Mouse (Mus musculus) erythroid progenitor cell, adult 5-6 weeks (primary cell): Measurements from ENCODE around the gene Tbxa2r. TPM values are rescaled to one million over a fixed set of nuclear protein-coding genes. Genes with fewer than 3 reads are reported as not detected.

Experiments used
- ATAC-seq: replicated peaks from 2 replicates; pipeline ENCODE4 v1.8.0; 2016; ENCODE audit warnings: moderate number of reproducible peaks, mild to moderate bottlenecking, moderate TSS enrichment, inconsistent platforms; ENCODE audit not compliant: poor library complexity, low FRiP score, severe bottlenecking
- total RNA-seq, 2 experiments: library from RNA; stranded (forward) in 1 of 2; stranded (reverse) in 1 of 2; fragments of 150-400 nt in 1 of 2; fragments of 186-747, 209-891 nt in 1 of 2; gene quantifications; 2 replicates each; pipeline versions ENCODE4 v1.2.3 to v1.2.4; 2015 to 2017; ENCODE audit warnings: low replicate concordance in 2 of 2

Gene Tbxa2r
- total RNA-seq (2015; ENCODE audit: low replicate concordance) (not detected in 2 replicates), total RNA-seq (2017; ENCODE audit: low replicate concordance) (0.90 TPM in 1 of 2 replicates, not detected in the other)

DNA sequence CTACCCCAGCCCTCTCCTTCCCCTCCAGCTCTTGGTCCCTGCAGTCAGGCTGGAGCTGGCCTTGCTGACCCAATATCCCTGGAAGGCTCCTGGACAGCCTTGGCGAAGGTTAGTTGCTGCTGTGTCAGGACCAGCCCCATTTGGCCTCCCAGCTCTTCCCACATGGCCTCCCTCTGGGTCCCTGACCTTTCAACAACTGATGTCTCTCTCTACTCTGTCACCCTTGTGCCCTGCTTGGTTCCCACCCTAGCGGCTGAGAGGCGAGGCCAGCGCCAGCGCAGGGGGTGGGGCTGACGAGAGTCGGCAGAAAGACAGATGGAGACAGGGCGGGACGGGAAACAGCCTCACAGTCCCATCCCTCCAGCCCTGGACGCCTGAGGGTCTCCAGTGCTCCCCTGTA, at the start of gene Tbxa2r:
TSS of gene Tbxa2r (plus strand) at position 346 of the 400 bp plus-strand sequence.
- 0 out of 2 replicates have a peak, but pooled peaks have one; percentile 17 for ATAC-seq

DNA sequence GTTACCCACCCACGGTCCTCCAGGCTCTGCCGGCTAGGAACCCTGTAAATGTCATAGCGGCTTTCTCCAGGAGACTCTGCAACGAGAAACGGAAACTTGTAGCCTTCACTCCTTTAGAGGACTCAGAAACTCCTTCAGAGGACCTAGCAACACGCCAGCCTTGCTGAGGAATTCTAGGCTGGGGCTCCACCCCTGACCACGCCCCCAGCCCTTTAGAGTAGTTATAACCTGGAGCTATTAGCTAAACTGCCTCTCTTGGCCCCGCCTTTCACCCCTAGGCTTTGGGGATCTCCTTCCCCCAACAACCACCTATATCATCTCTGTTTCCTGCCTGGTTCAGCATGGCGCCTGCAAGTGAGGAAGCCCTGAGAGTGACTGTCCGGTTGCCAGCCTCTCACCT, 49.0 kb upstream of the Tbxa2r start:
- no peak for ATAC-seq

DNA sequence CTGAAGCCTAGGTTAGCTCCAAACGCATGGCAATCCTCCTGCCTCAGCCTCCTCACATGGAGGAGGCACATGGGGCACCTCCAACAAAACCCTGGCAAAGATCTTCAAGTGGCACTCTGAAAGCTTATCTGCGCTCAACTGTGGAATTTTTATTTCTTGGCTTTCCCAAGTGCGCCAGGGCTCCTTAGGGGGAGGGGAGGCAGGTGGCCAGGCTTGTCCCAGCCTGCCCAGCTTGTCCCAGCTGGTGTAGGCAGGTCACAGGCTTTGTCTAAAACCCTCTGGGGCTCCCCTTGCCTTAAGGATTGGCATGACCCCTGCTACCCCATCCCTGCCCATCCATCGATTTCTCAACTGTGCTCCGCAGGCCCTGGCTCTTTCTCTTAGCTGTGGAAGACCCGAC, 44.3 kb upstream of the Tbxa2r start:
- ATAC-seq, result no peak

DNA sequence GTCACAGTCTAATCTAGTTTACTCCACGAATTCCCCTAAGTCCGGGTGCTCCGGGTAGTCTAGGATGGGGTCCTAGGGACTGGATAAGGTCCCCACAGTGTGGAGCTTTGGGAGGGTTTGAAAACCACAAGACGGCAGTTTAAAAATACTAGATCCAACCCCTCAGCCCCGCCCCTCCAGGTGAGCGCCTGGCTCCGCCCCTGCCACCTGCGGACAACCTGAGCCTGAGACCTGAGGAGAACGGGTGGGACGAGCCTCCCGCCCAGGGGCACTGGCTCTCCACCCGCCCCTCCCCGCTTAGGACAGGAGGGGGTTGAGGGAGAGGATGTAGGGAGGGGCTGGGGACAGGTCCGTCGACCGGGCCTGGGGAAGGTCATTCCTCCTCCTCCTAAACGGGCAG, 43.8 kb upstream of the Tbxa2r start:
- no peak for ATAC-seq

DNA sequence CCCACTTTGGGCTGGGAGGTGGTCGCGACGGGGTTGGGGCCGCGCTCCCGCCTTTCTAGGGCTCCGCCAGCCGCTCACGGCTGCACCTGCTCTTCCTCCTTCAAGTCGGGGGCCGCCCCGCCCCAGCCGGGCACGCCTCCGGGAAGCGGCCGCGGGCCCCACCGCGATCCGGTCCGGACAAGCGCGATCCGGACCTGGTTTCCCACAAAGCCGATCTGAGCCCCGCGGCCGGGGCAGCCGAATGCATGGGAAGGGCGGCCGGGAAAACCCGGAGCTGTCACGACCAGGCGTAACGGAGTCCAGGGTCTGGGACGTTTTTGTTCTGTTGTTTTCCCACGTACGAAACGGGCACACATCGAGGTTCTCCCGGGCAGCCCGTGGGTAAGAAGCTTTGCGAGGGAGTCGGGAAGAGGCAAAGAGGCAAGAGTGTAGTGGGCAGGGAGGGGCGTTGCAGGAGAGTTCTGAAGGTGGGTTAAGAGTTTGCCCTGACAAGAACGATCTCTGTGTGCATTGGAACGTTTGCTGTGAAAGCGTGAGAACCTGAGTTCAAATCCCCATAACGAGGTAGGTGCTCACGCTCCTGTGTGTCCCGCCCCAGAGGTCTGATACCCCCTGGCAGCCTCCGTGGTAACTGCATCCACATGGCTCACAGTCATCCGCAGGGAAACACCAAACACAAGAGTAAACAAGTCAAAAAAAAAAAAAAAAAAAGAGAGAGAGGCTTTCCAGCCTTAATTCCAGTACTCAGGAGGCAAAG, 42.7 kb upstream of the Tbxa2r start:
- peak; percentile 64 for ATAC-seq

DNA sequence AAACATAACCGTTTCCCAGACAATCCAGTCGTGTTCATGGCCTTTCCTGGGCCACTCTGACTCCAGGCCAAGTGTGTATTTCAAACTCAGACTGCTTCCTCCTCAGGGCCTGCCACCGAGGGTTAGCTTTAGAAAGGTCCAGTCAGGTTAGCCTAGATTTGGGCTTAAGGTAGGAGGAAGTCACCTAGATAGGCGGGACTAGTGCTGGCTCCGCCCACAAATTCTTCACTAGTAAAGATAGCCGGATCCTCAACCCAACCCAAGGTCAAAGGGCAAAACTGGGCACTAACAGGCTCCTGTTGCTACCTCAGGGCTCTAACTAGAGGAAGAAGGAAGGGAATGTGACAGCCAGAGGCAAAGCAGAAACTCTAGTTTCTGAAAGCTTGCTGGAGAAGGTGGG, 41.9 kb upstream of the Tbxa2r start:
- ATAC-seq, result no peak

DNA sequence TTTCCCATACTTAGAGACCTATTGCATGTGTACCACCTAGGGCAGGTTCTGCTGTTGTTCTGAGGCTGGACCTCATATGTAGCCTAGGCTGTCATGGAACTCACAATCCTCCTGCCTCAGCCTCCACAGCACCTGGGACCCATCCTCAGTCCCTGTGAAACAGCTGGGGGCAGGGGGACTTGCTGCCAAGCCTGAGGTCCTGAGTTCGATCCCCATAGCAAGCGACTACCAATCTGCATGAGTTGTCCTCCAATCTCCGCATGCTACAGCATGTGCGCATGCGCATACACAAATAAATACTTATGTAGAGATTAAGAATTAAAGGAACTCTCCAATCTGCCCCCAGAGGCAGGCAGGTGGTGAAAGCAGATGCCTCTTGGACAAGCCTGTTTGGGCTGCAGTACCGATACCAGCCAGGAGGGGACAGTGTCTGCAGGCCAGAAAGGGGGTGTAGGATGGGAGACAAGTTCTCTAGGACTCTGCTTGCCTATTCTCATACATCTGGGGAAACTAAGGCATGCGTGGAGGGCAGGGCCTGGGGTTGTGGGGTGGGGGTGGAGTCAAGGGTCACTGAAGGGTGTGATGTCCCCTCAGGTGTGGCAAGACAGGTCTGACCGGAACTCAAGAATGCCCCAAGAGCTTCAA, 40.9 kb upstream of the Tbxa2r start:
- no peak for ATAC-seq

DNA sequence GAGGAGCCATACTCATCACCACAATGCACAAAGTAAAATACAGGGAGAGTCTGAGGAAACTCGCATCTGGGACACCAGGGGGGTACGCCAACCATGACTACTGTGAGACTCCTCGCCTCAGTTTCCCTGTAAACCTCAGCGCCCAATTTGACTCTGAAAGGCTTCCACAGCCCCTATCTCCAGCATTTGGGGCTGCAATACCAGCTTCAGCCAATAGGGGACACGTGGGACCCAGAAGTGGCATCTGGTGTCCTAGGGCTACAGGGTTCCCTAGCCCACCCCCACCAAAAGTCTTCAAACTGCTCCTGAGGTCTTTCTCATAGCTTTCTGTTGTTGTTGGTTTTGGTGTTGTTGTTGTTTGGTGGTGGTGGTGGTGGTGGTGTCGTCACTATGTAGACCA, 39.9 kb upstream of the Tbxa2r start:
- no peak for ATAC-seq

DNA sequence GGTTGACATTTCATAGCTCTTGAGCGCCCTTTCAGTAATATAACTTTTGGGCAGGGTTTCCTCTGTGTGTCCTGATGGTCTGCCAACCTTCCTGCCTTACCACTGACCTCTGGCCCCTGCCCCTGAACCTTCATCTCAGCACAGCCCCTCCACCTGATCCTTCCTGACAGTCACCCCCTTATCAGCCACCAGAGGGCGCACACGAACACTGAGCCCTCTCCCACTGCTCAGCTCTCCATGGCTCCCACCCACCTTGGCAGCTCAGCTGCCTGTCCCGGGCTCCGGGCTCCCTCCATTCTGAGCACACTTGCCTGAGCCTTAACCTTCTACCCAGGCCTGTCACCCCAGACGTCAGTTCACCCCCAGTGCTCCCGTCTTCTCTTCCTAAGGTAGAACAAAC, 39.3 kb upstream of the Tbxa2r start:
- no peak for ATAC-seq

DNA sequence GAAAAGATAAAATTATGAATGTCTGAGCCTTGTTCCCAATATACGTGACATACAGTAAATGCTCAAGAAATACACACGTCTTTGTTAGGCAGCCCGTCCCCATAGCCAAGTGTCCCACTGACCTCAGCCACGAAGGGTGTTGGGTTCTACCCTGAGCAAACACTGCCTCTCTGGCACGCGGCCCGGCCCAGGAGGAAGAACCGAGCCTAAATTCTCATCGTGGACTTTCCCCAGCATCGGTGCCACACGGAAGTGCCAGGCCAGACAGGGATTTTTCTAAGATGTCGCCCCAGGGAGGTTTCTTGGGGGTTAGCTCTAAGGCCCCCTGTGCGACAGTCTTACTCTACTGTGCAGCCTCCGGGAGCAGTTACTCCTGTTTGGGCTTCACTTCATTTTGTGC, 38.7 kb upstream of the Tbxa2r start:
- ATAC-seq, result no peak

DNA sequence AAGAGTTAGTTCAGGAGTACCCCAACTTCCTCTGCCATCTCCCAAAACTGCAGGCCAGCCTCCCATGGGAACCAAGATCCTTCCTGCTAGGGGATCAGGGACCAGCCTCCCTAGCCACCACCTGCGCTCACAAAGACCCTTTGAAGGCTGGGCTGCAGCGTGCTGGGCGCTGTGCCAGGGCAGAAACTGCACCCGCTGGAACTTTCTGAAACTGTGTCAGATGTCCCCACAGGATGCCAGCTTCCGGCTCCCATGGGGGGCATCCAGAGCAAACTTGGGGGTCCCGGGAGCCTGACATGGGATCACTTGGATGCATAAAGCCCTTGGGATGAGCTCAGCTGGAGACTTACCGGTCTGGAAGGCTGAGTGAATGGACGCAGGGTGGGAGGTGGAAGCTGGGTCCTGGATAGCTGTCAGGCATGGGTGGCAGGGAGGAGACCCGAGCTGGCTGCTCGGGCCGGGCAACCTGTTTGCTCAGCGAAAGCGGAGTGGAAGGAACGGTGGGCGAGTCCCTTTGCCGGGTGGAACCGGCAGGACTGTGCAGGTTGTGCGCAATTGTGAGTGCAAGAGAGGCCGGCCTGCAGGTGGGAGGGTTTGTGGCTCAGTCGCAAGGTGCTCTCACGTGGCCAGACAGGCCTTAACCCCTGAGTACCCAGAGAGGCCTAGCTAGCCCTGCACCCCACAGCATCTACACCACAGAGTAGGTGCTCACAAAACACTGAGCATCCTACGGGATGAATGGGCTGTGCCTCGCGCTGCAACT, 37.7 kb upstream of the Tbxa2r start:
- no peak for ATAC-seq

DNA sequence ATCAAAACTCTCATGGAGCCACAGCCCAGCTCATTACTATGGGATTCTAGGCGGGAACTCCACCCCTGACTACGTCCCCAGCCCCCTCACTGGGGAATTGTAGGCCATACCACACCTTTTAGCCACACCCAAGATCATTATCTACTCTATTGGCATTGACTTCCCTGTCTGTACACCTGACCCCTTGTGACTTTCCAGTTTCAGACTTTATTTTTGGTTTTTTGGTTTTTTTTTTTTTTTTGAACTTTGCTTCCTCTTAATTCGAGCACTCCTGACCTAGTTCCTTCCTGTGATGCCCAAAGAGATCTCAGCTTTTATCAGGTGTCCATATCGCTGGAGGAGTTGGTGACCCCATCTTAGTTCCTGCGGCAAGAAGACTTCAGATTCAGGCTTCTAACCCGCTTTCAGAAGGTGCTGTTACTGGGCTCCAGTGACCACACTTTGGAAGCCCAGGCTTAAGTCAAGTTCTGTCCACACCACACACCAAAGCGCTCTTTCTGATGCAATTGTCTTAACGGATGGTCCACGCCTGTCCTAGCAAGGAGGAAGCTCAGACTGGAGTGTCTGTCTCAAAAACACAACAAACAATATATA, 36.9 kb upstream of the Tbxa2r start, which contains the start of gene Tjp3:
TSS of gene Tjp3 (minus strand) at position 71 of the 594 bp plus-strand sequence.
- no peak for ATAC-seq

DNA sequence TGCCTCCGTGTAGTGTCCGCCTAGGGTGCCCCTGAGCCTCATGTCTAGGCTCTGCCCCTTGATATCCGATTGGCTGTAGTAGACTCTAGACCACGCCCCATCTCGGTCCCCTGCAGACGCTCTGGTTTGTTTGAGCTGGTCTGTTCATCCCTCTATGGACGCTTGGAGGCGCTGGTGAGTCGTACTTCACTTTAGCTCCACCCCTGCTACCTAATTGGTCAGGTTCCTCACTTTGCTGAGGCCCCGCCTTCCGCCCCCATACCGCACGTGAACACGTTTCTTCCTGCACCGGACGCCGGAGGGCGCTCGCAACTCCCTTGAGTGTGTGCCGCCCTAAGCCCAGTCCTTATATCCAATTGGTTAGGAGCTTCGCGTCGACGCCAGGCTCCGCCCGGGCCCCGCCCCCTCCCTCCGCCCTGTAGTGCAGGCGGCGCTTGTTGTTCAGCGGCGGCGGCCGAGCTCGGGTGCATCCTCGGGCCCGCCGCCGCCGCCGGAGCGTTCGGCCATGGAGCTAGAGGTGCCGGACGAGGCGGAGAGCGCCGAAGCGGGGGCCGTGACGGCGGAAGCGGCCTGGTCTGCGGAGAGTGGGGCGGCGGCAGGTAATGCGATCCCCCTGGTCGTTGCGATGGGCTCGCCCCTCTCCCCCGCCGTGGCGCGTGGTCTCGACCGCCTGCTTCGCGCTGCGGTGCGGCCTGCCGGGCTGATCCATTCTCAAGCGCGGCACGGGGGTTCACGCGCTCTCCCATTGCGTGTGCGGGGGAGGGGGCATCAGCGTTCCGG, 35.8 kb upstream of the Tbxa2r start, which contains the start of gene Pip5k1c:
TSS of gene Pip5k1c (plus strand) at position 410 of the 780 bp plus-strand sequence.
- ATAC-seq, result peak; percentile 86

DNA sequence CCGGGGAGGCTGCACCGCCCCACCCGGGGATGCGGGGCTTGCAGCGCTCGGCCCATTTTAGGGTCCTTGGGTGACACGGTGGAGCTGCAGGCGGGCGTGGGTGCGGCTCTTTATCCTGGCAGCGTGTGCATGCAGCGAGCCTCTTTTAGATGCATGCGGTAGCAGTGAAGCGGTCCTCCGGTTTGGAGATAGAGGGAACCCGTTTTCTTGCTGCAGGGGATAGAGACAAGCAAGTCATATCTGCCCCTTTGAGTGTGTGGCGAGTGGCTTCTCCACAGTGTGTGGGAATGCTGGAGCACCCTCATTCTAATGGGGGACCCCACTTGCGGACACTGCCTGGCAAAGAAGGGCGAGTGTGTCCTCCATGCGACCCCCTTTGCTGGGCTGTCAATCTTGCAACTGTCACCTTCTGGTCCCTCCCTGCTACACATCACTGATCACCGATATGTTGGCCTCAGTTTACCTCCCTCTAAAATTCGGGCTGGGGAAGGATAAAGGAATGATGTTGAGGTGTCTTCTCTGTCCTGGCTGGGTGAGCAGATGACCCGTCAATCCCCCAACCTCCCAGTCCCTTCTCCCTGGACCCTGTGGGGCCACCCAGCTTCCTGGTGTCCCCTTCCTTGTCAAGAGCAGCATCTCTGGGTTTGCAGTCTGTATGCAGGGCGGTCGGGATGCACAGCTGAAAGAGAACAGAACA, 35.0 kb upstream of the Tbxa2r start:
- no peak for ATAC-seq

DNA sequence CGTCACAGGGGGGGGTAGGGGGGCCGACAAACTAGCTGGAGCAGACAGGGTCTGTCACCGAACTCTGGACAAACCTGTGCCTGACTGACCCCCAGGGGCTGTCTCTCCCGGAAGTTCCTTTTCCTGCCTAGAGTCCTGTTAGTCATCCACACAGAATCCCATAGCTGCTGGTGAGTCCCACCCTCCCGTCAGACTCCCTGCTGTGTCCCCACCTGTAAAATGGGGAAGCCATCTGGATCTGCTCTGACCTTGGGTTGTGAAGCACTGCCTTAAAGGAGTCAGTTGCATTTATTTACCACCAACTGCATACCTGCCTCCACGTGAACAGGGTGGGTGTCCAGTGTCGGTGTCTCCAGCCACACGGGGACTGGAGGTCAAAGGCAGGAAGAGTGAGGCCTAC, 34.1 kb upstream of the Tbxa2r start:
- ATAC-seq, result no peak

DNA sequence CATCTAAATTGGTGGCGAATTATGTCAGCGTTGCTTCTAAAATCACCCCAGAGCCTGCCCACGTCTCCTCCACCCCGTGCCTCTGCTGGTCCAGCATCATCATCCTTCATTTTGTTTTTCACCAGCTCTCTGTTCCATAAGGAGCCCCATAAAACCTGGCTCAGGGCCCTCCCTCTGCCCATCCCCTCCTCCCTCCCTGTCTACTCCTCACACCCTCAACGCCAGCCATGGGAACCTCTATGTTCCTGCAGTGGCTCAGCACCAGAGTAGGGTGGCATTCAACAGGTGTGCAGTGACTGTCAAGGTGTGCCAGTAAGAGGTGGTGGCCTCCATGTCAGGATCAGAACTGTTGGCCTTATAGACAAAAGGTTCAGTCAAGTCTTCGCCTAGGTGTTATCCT, 33.3 kb upstream of the Tbxa2r start:
- ATAC-seq, result no peak

DNA sequence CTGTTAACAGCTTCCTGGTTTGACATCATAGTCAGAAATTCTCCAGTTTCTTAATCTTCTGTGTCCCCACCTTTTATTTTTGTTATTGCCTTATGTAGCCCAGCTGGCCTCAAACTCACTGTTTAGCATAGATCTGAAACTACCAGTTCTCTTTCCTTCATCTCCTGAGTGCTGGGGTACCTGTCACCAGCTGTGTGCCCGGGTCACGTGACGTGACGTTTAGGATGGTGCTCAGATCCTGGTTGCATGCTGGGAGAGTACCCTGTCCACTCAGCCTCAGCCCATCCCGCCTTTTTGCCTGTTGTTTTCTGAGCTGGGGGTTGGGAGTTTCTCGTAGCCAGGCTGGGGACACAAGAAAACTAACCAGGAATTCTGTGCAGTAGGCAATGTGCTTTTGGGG, 31.3 kb upstream of the Tbxa2r start:
- no peak for ATAC-seq

DNA sequence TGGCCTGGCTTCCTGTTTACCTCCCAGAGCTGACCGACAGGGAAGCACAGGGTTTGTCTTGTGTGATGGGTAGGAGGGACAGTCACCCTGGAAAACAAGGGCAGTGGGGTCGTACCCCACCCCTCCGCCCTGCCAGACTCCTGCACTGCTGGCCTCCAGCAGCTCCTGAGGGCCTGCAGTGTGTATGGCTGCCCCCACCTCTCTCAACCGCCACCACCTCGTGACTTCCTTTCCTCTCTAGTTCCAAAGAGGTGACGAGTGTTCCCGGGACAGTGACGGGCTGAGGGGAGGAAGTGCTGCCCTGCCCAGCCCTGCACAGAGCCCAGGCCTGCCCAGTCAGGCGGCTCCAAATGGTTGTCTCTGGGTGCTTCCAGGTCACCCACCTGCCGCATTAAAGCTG, 30.7 kb upstream of the Tbxa2r start:
- no peak for ATAC-seq
